Mouse (Mus musculus) lung, postnatal 14 days (tissue): ENCODE measurements around the gene Vsig1.

Experiments
- DNase-seq: peaks from one replicate; pipeline ENCODE4 v3.0.0; 2021

The Vsig1 gene

DNA sequence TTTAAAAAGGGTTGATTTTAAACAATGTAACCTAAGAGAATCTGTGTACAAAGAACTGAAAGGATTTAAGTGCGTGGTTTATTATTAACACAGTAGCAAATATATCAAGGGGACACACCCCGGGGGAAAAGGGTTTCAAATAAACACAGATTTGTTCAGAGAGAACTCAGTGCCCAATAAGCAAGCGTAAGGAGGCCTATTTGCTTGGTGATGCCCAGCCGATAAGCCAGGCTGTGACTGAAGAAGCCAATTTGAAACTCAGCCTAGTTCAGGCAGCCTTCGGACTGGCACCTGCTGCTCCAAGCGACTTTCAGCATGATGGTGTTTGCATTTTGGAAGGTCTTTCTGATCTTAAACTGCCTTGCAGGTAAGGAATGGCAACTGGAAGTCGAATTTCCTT lies at the start of gene Vsig1:
Gene Vsig1, plus strand, starts transcription at position 249 of the 400 bp plus-strand sequence.
- DNase-seq: no peak

DNA sequence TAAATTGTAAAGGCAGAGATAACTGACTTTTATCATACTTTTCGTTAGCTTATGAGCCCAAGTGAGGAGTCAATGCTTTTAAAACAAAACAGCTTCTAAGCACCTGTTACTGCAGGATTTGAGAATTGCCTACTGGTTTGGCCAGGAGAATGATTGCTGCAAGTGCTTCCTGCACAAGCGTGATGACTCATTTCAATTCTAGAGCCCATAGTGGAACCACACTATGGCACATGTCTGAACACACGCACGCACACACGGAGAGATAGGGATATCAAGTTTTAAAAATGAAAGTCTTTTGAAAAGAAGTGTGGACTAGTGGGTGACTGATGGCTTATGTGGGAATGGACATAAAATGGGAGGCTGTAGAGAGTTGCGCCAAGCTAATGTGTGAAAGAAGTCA lies 44.6 kb upstream of the Vsig1 start:
- DNase-seq: no peak

DNA sequence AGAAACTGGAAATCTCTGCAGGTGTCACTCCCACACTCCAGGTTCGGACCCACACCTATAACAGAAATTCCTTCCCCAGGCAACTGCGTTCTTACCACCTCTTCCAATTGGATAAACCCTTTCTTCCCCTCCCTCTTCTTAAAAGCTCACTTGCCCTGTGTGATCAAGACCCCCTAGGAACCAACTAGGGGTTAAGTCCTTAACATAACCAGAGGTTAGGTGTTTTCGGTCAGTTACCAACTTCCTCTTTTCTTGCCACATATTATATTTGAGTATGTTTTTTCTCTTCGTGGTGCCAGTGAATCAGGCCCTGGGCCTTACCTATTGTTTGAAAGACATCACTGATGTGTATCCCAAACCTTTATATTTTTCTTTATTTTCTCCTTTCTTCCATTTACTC lies 44.0 kb upstream of the Vsig1 start:
- no peak for DNase-seq

DNA sequence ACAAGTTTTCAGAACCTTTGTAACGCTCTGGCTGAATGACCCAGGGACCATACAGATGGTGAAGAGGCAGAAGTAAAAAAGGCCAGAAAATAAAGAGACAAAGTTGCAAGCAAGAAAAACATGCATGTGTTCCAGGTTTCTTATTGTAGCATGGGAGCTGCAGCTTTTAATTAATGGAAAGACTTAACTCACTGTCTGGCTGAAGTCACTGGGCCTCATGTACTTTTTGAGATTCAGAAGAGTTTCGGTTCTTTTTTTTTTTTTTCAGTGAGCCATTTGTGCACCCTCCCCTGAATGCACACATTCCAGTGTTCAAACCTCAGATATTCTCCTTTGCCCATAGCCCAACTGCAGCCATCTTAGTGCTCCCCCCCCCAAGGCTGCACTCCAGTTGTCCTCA lies 20.2 kb upstream of the Vsig1 start:
- DNase-seq: no peak

DNA sequence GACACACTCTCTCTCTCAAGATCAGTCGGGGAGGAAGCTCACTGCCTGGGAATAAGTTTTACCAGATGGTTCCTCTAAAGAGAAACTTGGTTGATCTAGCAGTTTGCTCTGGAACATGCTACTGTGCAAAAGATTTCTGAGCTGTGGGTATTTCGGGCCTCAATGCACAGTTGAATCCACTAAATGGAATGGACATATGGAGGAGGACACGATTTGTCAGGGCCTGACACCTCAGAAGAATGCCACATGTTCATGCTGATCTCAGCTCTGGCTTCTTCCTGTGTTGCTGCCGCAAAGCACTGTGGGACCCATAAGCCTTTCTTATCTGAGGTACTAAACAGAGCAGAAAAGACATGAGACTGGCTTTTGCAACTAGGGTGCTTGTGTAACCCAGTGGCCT lies 15.6 kb upstream of the Vsig1 start:
- DNase-seq: no peak

DNA sequence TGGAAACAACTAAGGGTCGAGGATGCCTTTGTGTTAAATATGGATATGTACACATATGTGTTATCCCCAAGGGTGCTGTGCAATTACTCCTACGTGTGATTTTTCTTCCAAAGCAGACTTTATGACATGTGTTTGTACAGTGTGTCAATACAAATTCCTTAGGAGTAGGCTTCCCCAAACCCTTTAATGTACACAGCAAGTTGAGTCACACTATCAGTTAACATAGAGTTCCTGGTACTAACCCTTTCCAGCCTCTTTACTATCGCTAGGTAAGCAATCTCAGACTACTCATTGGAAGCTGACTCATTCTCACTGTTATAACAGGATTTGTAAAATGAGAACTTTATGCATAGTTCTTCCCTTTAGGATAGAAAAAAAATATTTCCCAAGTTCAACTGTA lies 3.9 kb upstream of the Vsig1 start:
- DNase-seq: no peak

DNA sequence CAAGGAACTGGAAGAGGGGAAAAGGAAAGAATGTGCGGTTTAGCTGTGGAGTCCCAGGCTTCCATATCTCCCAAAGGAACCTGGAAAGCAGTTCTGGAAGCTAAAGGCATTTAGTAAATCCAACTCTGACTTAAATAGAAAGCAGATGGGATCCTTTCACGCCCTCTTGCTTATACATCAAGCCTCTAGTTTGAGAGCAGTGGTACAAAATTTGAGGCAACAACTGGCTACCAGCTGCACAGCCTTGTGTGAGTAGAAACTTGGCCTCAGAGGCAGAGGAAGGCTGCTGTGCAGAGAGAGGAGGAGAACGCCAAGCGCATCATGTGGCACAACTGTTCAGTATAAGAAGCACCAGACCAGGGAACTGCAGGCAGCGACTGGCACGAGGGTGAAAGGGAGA lies 13.9 kb downstream of the Vsig1 start:
- DNase-seq: no peak

DNA sequence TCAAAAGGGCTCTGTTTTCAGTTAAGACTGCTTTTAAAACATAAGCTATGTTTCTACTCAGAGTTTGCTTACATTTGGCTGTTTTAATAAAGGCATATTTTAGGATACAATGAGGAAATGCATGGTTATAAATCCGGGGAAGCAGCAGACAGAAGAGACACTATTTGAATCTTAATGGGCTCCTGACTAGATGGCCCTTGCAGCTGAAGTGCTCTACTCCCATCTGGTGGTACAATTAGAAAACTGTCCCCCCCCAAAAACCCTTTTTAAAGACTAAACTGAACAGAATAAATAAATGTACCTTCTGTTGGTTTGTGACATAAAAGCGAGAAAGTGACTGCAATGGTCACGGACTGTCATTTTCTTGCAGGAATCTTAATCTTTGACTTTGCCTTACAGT lies 24.7 kb downstream of the Vsig1 start:
- DNase-seq: no peak

DNA sequence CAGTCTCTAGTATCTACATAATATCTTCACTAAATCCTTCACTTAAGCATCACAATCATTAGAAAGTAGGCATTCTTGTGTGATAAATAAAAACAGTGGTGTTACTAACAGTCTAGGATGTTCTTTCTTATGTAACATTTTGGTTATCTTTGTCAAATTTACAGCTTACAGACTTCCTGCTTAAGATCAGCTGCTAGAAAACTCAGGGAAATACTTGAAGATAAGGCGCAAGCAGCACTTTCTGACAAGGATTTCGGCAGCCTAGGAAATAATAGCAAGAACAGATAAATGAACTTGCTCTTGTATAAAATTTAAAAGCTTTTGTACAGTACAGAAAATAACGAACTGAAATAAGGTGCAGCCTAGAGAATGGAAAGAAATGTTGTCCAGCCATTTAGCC lies 25.9 kb downstream of the Vsig1 start:
- DNase-seq: no peak

DNA sequence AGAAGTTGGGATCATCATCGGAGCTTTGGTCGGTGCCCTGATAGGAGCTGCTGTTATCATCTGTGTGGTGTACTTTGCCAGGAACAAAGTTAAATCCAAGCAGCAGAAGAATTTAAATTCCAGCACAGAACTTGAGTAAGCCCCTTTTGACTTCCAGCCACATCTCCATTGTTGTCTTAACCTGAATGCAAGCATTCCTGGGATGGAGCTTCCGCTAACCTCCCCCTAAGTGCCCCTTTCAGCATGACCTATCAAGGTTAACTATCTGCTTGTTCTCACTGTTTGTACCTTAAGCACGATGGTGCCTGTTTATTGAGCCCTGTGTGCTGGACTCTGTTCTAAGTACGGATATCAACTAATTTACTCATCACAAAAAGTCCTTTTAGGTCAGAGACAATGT lies 28.9 kb downstream of the Vsig1 start:
- DNase-seq: no peak

DNA sequence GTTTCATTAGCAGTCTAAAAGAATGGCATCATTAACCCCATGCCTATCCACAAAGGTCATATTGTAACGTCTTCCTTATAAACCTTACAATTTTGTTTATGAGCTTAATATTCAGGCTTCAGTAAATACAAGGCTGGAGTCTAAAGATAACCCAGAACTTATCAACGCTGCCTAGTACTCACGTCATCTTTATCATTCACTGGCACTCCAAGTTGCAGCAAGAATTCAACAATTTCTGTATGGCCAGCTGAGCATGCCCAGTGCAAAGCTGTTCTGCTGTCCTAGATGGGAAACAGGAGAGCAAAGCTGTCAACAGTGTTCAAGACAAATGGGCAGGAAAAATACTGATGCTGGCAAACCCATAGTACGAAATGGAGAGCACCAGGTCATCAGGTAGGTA lies 46.2 kb downstream of the Vsig1 start:
- no peak for DNase-seq

DNA sequence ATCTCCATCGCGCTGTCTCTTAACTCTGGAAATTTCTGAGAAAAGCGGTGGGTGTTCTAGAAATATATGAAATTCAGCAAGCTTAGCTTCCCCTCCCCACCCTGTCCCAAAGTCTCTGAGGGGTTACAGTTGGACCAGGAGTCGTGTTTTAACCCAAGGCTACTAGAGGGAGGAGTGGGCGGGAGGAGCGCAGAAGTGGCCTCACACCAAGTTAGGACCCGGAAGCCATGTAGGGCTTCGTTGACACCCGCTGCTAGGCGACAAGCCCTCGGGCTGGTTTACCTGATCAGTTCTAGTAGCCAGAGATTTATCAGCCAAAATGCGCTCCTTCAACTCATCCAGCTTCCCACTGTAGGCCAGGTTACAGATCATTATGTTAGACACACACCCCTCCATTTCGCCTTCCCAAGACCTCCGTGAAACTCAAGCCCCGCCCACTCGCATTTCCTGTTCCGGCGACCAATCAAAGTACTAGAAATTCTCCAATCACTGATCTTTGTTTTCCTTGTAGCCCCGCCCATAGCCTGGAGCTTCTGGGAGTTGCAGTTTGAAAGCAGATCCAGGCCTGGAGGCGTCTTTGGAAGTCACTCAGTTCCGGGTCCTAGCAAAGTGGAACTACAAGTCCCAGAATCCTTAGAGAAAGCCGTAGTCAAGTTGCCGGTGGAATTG lies 49.0 kb downstream of the Vsig1 start, which contains the start of the genes Psmd10 and Atg4a:
Gene Psmd10, minus strand, starts transcription at position 457 of the 669 bp plus-strand sequence.
Gene Atg4a, plus strand, starts transcription at position 636 of the 669 bp plus-strand sequence.
- peak; percentile 91 for DNase-seq

DNA sequence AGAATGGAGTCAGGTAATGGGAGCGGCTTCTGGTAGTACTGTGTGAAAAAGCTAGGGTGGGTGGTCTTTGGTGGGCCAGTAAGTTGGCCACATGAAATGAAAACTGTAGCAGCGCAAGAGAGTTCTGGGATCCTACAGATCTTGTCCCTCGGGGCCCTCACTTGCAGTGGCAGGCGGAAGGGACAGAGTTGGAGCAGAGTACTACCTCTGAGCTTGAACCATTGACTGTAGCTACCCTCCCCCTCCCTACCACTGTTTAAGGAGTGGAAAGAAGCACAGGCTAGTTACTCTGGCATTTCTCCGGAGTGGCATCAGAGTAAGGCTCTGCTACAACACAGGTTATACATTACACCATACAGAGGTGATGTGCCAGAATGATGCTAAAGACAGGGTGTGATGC lies 49.6 kb downstream of the Vsig1 start:
- DNase-seq: no peak

DNA sequence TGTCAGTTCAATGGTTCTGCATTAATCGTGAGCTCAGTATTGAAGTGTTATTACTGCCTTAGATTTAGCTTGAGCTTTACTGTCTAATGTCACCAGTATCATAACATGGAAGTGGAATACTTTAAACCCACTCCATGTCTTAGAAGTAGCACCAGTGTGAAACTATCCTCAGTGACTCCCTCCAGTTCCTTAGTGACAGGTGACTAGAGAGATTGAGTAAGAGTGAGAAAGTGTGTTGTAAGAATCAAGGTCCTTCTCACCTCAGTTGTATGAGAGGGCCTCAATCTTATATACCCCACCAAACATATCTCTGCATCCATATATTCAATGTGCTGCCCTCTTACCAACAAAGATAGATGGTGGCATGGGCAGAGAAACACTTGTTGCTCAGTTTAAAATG lies 71.5 kb downstream of the Vsig1 start:
- DNase-seq: no peak

DNA sequence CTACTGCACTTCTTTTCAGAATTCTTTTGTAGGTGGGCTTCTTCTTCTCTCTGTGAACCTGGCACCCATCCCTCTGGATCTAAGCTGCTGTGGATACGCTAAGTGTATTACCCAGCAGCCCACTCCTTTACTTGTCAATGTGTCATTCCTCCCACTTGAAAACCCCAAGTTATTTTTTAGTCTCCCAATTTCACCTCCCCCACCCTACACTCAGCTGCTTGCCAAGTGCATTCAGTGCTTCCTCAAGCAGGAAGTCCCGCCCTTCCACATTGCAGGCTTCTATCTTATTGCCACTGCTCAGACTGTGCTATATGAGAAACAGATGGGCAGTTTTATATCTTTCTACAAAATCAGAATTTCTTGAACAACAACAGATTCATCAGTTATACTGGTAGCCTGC lies 72.1 kb downstream of the Vsig1 start:
- DNase-seq: peak; percentile 38

DNA sequence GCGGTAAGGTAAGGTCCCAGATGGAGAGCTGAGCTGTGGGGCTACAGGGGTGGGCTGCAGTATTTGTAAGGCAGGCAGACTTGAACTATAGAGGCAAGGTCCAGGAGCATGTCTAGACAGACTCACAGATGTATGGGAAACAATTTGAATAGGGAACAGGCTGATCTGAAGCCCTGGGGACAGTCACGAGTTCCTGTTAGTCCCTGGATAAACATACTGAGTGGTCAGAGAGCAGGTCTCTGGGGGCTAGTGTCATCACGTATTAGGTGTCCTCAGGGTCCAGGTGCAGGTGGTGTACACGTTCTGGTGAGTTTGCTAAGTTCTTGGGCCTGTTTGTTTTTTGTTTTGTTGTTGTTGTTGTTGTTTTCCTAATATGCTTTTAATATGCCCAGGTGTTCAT lies 72.8 kb downstream of the Vsig1 start:
- no peak for DNase-seq

DNA sequence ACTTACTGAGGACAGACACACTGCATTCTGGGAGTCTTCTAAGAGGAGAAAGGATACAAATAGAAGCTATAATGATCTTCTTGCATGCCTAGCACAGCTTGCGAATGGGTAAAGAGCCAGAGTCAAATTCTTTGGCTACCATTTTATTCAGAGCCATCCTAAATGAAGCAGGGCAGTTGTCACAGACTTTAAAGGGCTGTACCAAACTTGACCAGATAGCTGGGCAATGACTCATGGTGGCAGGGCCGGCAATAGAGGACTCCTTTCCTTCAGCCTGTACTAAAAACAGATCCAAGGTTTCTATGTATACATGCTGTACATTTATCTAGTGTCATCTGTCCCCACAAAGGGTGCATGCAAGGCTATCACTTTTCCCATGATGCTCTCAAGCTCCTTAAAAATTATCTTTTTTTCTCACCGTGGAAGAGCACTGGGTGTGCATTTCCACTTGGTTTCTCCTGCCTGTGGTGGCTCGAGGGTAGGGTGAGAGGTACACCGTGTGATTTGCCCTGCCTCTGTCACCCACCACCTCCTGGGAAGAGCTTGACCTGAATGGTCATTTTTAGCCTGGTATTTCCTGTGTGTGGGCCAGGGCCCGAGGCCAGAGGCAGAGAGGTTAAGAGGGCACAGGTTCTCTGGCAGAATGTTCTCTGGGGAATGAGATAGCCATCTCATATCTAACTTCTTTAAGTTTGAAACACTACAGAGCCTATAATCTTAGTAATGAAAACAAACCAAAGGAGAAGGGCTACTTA lies 76.0 kb downstream of the Vsig1 start:
- DNase-seq: no peak

DNA sequence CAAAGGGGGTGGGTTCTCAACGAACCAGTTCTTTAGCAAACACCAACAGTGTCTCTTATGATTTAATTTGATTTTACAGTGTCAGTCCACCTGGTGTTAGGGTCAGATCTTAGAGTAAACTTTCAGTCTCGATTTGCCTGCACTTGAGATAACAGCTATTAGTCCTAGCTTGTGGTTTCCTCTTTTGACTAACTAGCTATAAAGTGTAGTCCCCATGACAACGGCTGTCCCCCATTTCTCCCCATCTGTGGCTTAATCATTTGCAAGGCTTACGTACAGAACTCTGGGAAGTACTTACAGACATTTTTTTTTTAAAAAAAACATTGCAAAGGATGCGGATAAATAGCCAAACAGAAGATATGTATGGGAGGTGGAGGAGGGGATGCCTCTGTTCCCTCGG lies 77.4 kb downstream of the Vsig1 start:
- no peak for DNase-seq

DNA sequence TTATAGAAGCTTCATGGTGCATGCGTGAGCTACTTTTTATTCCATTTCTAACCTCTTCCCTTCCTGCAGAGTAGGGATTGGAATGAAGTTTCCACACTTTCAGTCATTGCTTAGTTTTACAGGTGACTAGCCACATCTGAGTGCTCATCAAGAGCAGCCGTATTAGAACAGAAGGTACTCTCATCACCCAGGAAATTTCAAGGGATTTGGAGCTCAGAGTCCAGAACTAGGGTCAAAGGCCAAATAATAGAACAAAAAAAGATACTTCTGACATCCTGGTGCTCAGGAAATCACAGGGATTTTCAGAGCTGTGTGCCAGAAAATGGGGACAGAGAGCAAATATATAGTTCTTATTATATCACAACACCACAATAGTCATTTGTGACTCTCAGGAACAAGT lies 77.8 kb downstream of the Vsig1 start:
- DNase-seq: no peak
